Mouse (Mus musculus): Measurements from ENCODE around the gene Umad1. TPM values are rescaled to one million over a fixed set of nuclear protein-coding genes. Genes with fewer than 3 reads are reported as not detected.

The Umad1 gene
- polyA plus RNA-seq, 1 experiment from 2014 or later, result 15.4 TPM

GRCm38 (mm10) chr6:8336487-8337390, 77.7 kb downstream of the Umad1 start:
- H3K4me1 ChIP-seq, result no peaks in the 10 kb centered on the region
- H3K27ac ChIP-seq (replicated peaks), result no peak overlapping the region
- H3K9me3 ChIP-seq, result no peaks in the 10 kb centered on the region
- no peak overlapping the region for H3K4me3 ChIP-seq
- 87% methylated on average over 9 of the region's 9 CpGs for WGBS
- H3K27me3 ChIP-seq (replicated peaks; ENCODE audit: low read depth, poor library complexity, severe bottlenecking), result no peaks in the 10 kb centered on the region
- no peak for DNase-seq (ENCODE audit: low spot score)
- H3K36me3 ChIP-seq (replicated peaks), result no peaks in the 10 kb centered on the region

DNA sequence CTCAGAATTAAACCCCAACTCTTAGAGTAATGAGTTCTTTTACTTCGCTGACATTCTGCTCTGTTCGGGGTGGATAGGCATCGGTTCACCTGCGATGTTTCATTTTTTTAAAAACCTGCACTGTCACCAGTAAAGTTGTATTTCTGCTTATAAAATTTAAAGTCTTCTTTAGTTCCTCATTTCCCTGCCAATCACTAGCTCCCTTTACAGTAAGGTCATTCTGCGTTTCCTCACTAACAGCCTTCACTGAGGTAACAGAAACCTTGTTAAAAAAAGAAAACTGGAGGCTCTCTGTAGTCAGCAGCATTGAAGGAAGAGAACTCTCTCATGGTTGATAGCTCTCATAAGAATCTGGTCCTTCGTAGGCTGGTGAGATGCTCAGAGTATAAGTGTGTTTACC, 80.4 kb downstream of the Umad1 start:
- Histone ChIP-seq H3K4me3 (no peak overlapping the region), H3K36me3 (replicated peaks) (no peaks in the 10 kb centered on the region), H3K9me3 (no peaks in the 10 kb centered on the region), H3K27me3 (replicated peaks; ENCODE audit: low read depth, poor library complexity, severe bottlenecking) (no peaks in the 10 kb centered on the region), H3K4me1 (no peaks in the 10 kb centered on the region), H3K27ac (replicated peaks) (no peak overlapping the region)
- WGBS, result 87% methylated on average over 6 of the region's 6 CpGs
- no peak for DNase-seq (ENCODE audit: low spot score)

GRCm38 (mm10) chr6:8343271-8343670, 84.2 kb downstream of the Umad1 start:
- Histone ChIP-seq H3K36me3 (replicated peaks) (no peaks in the 10 kb centered on the region), H3K27me3 (replicated peaks; ENCODE audit: low read depth, poor library complexity, severe bottlenecking) (no peaks in the 10 kb centered on the region), H3K4me3 (no peak overlapping the region), H3K27ac (replicated peaks) (no peak overlapping the region), H3K4me1 (no peaks in the 10 kb centered on the region), H3K9me3 (no peaks in the 10 kb centered on the region)
- DNase-seq (ENCODE audit: low spot score), result no peak
- WGBS, result 90% methylated on average over 4 of the region's 4 CpGs

DNA sequence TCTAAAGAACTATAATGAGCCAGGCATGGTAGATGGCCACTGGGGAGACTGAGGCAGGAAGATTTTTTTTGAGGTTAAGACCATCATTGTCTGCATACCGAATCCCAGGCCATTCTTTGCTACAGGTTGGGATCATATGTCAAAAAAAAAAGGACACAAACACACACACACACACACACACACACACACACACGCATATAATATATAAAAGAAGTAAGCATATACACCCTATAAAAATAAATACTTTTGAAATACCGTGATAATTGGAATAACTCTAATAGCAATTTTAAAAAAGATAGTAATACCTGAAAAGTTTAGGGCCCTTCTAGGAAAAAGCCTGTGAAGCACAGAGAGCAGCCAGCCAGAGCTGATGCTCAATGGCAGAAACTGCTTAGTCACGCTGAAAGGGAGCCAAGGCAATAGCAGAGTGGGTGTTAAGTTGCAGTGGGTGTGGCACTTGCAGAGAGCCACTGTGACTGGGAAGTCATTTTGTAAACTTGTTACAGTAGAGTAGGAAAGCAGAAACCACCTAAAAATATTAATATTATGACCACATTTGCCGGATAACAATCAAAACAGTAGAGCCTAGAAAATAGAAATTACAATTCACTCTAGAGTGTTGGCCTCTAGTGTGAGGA, 86.2 kb downstream of the Umad1 start:
- Histone ChIP-seq H3K4me1 (no peaks in the 10 kb centered on the region), H3K36me3 (replicated peaks) (no peaks in the 10 kb centered on the region), H3K27ac (replicated peaks) (no peak overlapping the region), H3K4me3 (no peak overlapping the region), H3K9me3 (no peaks in the 10 kb centered on the region), H3K27me3 (replicated peaks; ENCODE audit: low read depth, poor library complexity, severe bottlenecking) (no peaks in the 10 kb centered on the region)
- WGBS, result 78% methylated on average over 5 of the region's 5 CpGs
- no peak for DNase-seq (ENCODE audit: low spot score)

GRCm38 (mm10) chr6:8347154-8347553, 88.1 kb downstream of the Umad1 start:
- WGBS, result 85% methylated on average over 2 of the region's 2 CpGs
- Histone ChIP-seq H3K9me3 (no peaks in the 10 kb centered on the region), H3K36me3 (replicated peaks) (no peaks in the 10 kb centered on the region), H3K27me3 (replicated peaks; ENCODE audit: low read depth, poor library complexity, severe bottlenecking) (no peaks in the 10 kb centered on the region), H3K4me1 (no peaks in the 10 kb centered on the region), H3K4me3 (no peak overlapping the region), H3K27ac (replicated peaks) (no peak overlapping the region)
- no peak for DNase-seq (ENCODE audit: low spot score)

- H3K4me1 ChIP-seq, result peaks cover 3% of the 10 kb centered on the region; the same call in 1 of the 2 replicates
- 93% methylated on average over 1 of the region's 1 CpGs for WGBS
- no peaks in the 10 kb centered on the region for H3K27me3 ChIP-seq (replicated peaks; ENCODE audit: low read depth, poor library complexity, severe bottlenecking)
- no peak overlapping the region for H3K4me3 ChIP-seq
- no peak for DNase-seq (ENCODE audit: low spot score)
- no peaks in the 10 kb centered on the region for H3K36me3 ChIP-seq (replicated peaks)
- H3K27ac ChIP-seq (replicated peaks), result no peak overlapping the region
- no peaks in the 10 kb centered on the region for H3K9me3 ChIP-seq
Observed at GRCm38 (mm10) chr6:8348344-8348743, 89.3 kb downstream of the Umad1 start.

DNA sequence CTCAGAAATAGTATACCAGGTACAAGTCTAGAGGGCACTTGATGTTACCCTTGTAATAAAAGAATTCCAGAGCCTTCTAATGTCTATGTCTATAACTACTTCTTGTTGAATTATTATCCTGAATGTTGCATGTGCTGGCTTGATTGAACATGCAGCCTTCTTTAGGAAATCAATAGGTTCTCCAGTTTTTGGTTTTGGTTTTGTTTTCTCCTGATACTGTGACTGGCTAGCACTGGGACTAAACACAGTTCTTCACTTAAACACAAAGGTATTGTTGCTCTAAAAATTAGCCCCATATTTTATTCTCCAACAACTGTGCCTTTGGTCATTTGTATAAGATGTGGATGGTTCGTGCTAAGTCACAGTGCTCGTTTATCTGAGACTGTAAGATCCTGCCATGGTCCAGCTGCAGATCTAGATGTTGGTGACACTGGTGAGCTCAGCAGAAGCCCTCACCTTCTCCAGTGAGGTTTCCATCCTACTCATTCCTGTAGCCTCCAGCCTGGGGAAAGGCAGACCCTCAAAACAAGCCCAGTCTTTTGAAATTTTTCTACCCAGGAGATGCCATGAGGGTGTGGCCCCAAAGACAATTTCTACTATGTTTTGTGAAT, 90.1 kb downstream of the Umad1 start:
- no peaks in the 10 kb centered on the region for H3K9me3 ChIP-seq
- H3K27me3 ChIP-seq (replicated peaks; ENCODE audit: low read depth, poor library complexity, severe bottlenecking), result no peaks in the 10 kb centered on the region
- H3K4me3 ChIP-seq, result no peak overlapping the region
- H3K36me3 ChIP-seq (replicated peaks), result no peaks in the 10 kb centered on the region
- WGBS, result 89% methylated on average over 2 of the region's 2 CpGs
- H3K27ac ChIP-seq (replicated peaks), result no peak overlapping the region
- H3K4me1 ChIP-seq, result peaks cover 3% of the 10 kb centered on the region; the same call in 1 of the 2 replicates
- DNase-seq (ENCODE audit: low spot score), result no peak

DNA sequence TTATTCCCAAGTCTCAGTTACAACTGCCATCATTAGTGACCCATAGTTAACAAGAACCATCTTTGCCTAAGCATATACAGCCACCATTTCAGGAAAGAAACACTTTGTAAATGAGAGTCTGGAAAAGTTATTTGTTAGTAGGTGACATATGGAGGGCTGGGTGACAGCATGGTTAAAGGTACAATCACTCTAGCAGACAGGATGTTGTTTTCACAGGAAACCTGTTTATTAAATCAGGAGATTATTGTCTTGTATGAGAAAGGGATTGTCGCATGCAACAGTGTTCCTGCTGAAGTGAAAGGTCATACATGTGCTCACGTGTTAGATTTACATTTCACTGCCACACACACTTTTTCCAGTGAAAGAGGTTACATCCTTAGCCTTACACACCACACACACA, 92.4 kb downstream of the Umad1 start:
- Histone ChIP-seq H3K4me3 (no peak overlapping the region), H3K4me1 (peaks cover 3% of the 10 kb centered on the region; the same call in 1 of the 2 replicates), H3K27me3 (replicated peaks; ENCODE audit: low read depth, poor library complexity, severe bottlenecking) (no peaks in the 10 kb centered on the region), H3K9me3 (no peaks in the 10 kb centered on the region), H3K36me3 (replicated peaks) (no peaks in the 10 kb centered on the region), H3K27ac (replicated peaks) (no peak overlapping the region)
- DNase-seq (ENCODE audit: low spot score), result no peak
- WGBS, result 88% methylated on average over 2 of the region's 2 CpGs

DNA sequence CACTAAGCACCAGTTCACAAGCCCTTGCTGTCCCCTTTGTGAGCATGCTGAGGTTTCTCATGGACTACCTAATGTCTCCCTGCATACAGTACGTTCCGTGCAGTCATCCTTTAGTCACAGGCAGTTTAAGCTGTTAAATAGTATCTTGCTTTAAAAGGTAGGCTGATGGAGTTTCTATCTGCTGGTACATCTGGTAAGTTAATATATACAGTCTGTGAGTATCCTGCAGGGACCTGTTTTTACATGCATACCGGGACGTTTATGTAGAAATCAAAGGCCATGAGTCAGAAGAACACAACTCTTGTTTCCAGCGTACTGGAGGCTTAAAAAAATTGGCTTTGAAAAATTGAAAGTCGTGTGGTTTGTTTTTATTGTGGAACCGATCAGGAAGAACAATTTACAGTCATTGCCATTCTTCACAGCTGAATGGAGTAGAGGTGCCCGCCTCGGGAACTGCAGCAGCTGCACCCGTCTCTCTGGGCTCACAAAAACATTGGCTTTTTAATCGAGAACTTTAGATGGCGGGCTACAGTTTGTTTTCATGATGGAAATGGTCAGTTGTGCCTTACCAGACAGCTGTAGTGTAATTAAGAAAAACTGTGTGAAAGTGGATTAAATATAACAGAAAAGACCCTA, 93.6 kb downstream of the Umad1 start:
- H3K36me3 ChIP-seq (replicated peaks), result no peaks in the 10 kb centered on the region
- no peaks in the 10 kb centered on the region for H3K27me3 ChIP-seq (replicated peaks; ENCODE audit: low read depth, poor library complexity, severe bottlenecking)
- H3K4me1 ChIP-seq, result peaks cover 3% of the 10 kb centered on the region; the same call in 1 of the 2 replicates
- H3K4me3 ChIP-seq, result no peak overlapping the region
- no peaks in the 10 kb centered on the region for H3K9me3 ChIP-seq
- DNase-seq (ENCODE audit: low spot score), result no peak
- 65% methylated on average over 12 of the region's 12 CpGs for WGBS
- no peak overlapping the region for H3K27ac ChIP-seq (replicated peaks)

DNA sequence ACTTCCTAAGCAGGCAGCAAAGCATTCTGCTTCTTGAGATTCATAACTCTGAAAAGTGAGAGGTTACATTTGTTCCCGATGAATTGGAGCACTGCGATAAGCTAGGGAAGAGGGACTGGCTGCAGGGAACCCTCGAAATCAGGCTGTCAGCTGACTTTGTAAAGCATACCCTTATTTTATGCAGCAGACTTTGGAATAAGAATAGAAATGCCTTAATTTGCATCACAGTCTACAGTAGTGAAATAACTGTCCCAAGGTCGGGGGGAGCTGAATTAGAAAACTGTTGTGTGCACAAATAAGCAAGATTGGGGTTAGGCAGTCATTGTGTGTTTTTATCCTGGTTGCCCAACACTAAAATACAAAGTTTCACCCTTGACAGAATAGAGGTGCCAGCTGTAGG, 94.4 kb downstream of the Umad1 start:
- DNase-seq (ENCODE audit: low spot score), result no peak
- H3K36me3 ChIP-seq (replicated peaks), result no peaks in the 10 kb centered on the region
- no peaks in the 10 kb centered on the region for H3K9me3 ChIP-seq
- H3K27me3 ChIP-seq (replicated peaks; ENCODE audit: low read depth, poor library complexity, severe bottlenecking), result no peaks in the 10 kb centered on the region
- H3K27ac ChIP-seq (replicated peaks), result no peak overlapping the region
- H3K4me1 ChIP-seq, result peaks cover 3% of the 10 kb centered on the region; the same call in 1 of the 2 replicates
- 88% methylated on average over 4 of the region's 4 CpGs for WGBS
- no peak overlapping the region for H3K4me3 ChIP-seq

GRCm38 (mm10) chr6:8354846-8355245, 95.8 kb downstream of the Umad1 start:
- WGBS, result 84% methylated on average over 4 of the region's 4 CpGs
- Histone ChIP-seq H3K4me3 (no peak overlapping the region), H3K27ac (replicated peaks) (no peak overlapping the region), H3K36me3 (replicated peaks) (no peaks in the 10 kb centered on the region), H3K9me3 (no peaks in the 10 kb centered on the region), H3K4me1 (peaks cover 3% of the 10 kb centered on the region; the same call in 1 of the 2 replicates), H3K27me3 (replicated peaks; ENCODE audit: low read depth, poor library complexity, severe bottlenecking) (no peaks in the 10 kb centered on the region)
- DNase-seq (ENCODE audit: low spot score), result no peak

GRCm38 (mm10) chr6:8358232-8358631, 99.1 kb downstream of the Umad1 start:
- Histone ChIP-seq H3K27me3 (replicated peaks; ENCODE audit: low read depth, poor library complexity, severe bottlenecking) (no peaks in the 10 kb centered on the region), H3K4me1 (no peaks in the 10 kb centered on the region), H3K27ac (replicated peaks) (no peak overlapping the region), H3K36me3 (replicated peaks) (no peaks in the 10 kb centered on the region), H3K9me3 (no peaks in the 10 kb centered on the region), H3K4me3 (no peak overlapping the region)
- WGBS, result 81% methylated on average over 2 of the region's 2 CpGs
- DNase-seq (ENCODE audit: low spot score), result no peak

All from embryonic facial prominence, embryonic 10.5 days (tissue).